Mouse (Mus musculus): Measurements from ENCODE around the gene Syt17.
A peak's percentile ranks its signal among the peaks of the same experiment; 100 is the strongest.
"Not testable (repeated sequence)": the region's sequence is repeated elsewhere in the genome, so short reads cannot be mapped to it uniquely, and the experiment has no call there.

Syt17 gene

GRCm38 (mm10) chr7:118380056-118380455 lies 68.0 kb downstream of the Syt17 start:
- DNase-seq (ENCODE audit: low spot score in 2 of 2), result no peak

GRCm38 (mm10) chr7:118376590-118376989 lies 71.4 kb downstream of the Syt17 start:
- no peak for DNase-seq (ENCODE audit: low spot score in 2 of 2)

GRCm38 (mm10) chr7:118375341-118375740 lies 72.7 kb downstream of the Syt17 start:
- DNase-seq (ENCODE audit: low spot score in 2 of 2), result no peak

GRCm38 (mm10) chr7:118371361-118371760 lies 76.7 kb downstream of the Syt17 start:
- no peak for DNase-seq (ENCODE audit: low spot score in 2 of 2)

GRCm38 (mm10) chr7:118369705-118370104 lies 78.3 kb downstream of the Syt17 start:
- DNase-seq (ENCODE audit: low spot score in 2 of 2), result no peak

GRCm38 (mm10) chr7:118365902-118366301 lies 82.1 kb downstream of the Syt17 start:
- no peak for DNase-seq (ENCODE audit: low spot score in 2 of 2)

- DNase-seq (ENCODE audit: low spot score in 2 of 2), result no peak
Observed at GRCm38 (mm10) chr7:118365251-118365650, 82.8 kb downstream of the Syt17 start.

GRCm38 (mm10) chr7:118364353-118365007 lies 83.5 kb downstream of the Syt17 start:
- DNase-seq (ENCODE audit: low spot score in 2 of 2), result peak; percentile 79 to 86

GRCm38 (mm10) chr7:118363587-118364233 lies 84.3 kb downstream of the Syt17 start:
- DNase-seq (ENCODE audit: low spot score in 2 of 2), result no peak

GRCm38 (mm10) chr7:118362931-118363330 lies 85.1 kb downstream of the Syt17 start:
- DNase-seq (ENCODE audit: low spot score in 2 of 2), result no peak

GRCm38 (mm10) chr7:118362258-118362657 lies 85.8 kb downstream of the Syt17 start:
- DNase-seq (ENCODE audit: low spot score in 2 of 2), result no peak

- DNase-seq (ENCODE audit: low spot score in 2 of 2), result no peak
Observed at GRCm38 (mm10) chr7:118358977-118359376, 89.0 kb downstream of the Syt17 start.

- DNase-seq (ENCODE audit: low spot score in 2 of 2), result not testable (repeated sequence)
Observed at GRCm38 (mm10) chr7:118356410-118357005, 91.5 kb downstream of the Syt17 start.

- DNase-seq (ENCODE audit: low spot score in 2 of 2), result no peak
Observed at GRCm38 (mm10) chr7:118350840-118351239, 97.2 kb downstream of the Syt17 start.

GRCm38 (mm10) chr7:118346943-118347342 lies 101.1 kb downstream of the Syt17 start:
- DNase-seq (ENCODE audit: low spot score in 2 of 2), result no peak

GRCm38 (mm10) chr7:118346432-118346831 lies 101.6 kb downstream of the Syt17 start:
- no peak for DNase-seq (ENCODE audit: low spot score in 2 of 2)

- no peak for DNase-seq (ENCODE audit: low spot score in 2 of 2)
Observed at GRCm38 (mm10) chr7:118345396-118345795, 102.6 kb downstream of the Syt17 start.

- no peak for DNase-seq (ENCODE audit: low spot score in 2 of 2)
Observed at GRCm38 (mm10) chr7:118344701-118345100, 103.3 kb downstream of the Syt17 start.

Measured in frontal cortex, postnatal 10 days (tissue).